In genomic region chr14:27361514-27361913, GRCm38 (mm10) we compare ENCODE assay signal across 26 mouse cellular contexts.
DNase-seq lines count a peak whose midpoint lies in the region; ATAC-seq and TF ChIP-seq lines count a peak whose summit lies in the region.
"Had no signal": no experiment of that assay in that cellular context is flagged by ENCODE, and none has a peak within 500 bp of the region (broad histone marks: within the 10 kb centered on the region; RNA-seq: fewer than 3 reads in every experiment).

No protein-coding gene starts in this region.

- peaks cover 6% of the 10 kb centered on the region; the same call in 1 of the 2 replicates for H3K4me1 ChIP-seq in hindbrain, embryonic 16.5 days (ENCODE audit: control insufficient read depth, insufficient read depth, low read depth, low read length)
- H3K4me1 ChIP-seq in hindbrain, embryonic 13.5 days (replicated peaks), result peaks cover 9% of the 10 kb centered on the region
- H3K4me1 ChIP-seq in limb, embryonic 12.5 days (replicated peaks), result peaks cover 59% of the 10 kb centered on the region
- peaks cover 16% of the 10 kb centered on the region; the same call in 1 of the 2 replicates for H3K4me1 ChIP-seq in limb, embryonic 10.5 days
- H3K4me1 ChIP-seq in ES-E14 (ENCODE audit: control insufficient read depth in 2 of 2, insufficient read depth in 2 of 2, low read length in 2 of 2, poor library complexity in 1 of 2), result peaks cover 3 to 14% of the 10 kb centered on the region in 2 experiments
- H3K4me1 ChIP-seq in olfactory bulb, adult 2 months (ENCODE audit: control insufficient read depth, insufficient read depth, low read length), result peaks cover 20% of the 10 kb centered on the region
- H3K4me1 ChIP-seq: embryonic facial prominence, embryonic 12.5 days; hindbrain, embryonic 12.5 days had no signal

- no peak for DNase-seq in limb, embryonic 10.5 days (ENCODE audit: low spot score)
- DNase-seq in ES-E14 (ENCODE audit: low read depth, low spot score), result no peak
- no peak for DNase-seq in adrenal gland, adult 8-10 months
- DNase-seq: adrenal gland, postnatal 14 days; B cell, adult 2 months; cerebellum, adult 11 months; cerebellum, adult 9-11 months; cerebellum, postnatal 25 days; embryo, embryonic 11 days; forebrain, postnatal 0 days; gastrocnemius, adult 2 months; gastrocnemius, postnatal 14 days; heart, adult 11 months; heart, postnatal 14 days; heart, postnatal 4 days had no signal

- no peaks in the 10 kb centered on the region for H3K9me3 ChIP-seq in hindbrain, embryonic 16.5 days (ENCODE audit: control insufficient read depth, low read length)
- H3K9me3 ChIP-seq in hindbrain, embryonic 13.5 days, result no peaks in the 10 kb centered on the region
- no peaks in the 10 kb centered on the region for H3K9me3 ChIP-seq in limb, embryonic 12.5 days
- no peaks in the 10 kb centered on the region for H3K9me3 ChIP-seq in limb, embryonic 10.5 days (replicated peaks)
- no peaks in the 10 kb centered on the region for H3K9me3 ChIP-seq in ES-E14 (ENCODE audit: control insufficient read depth, insufficient read depth, low read depth, low read length)
- H3K9me3 ChIP-seq: embryonic facial prominence, embryonic 12.5 days; embryonic facial prominence, embryonic 15.5 days; heart, embryonic 12.5 days; hindbrain, embryonic 12.5 days had no signal

- no peak overlapping the region for H3K9ac ChIP-seq in hindbrain, embryonic 16.5 days (ENCODE audit: low read depth, low read length)
- no peak overlapping the region for H3K9ac ChIP-seq in hindbrain, embryonic 13.5 days
- no peak overlapping the region for H3K9ac ChIP-seq in limb, embryonic 12.5 days (replicated peaks)
- no peak overlapping the region for H3K9ac ChIP-seq in ES-E14 (ENCODE audit: insufficient read depth, low read depth, low read length, poor library complexity, severe bottlenecking)
- H3K9ac ChIP-seq: embryonic facial prominence, embryonic 12.5 days; embryonic facial prominence, embryonic 15.5 days; forebrain, postnatal 0 days; heart, embryonic 12.5 days; hindbrain, embryonic 12.5 days had no signal

- no peaks in the 10 kb centered on the region for H3K36me3 ChIP-seq in hindbrain, embryonic 16.5 days (ENCODE audit: control insufficient read depth, insufficient read depth, low read length)
- H3K36me3 ChIP-seq in hindbrain, embryonic 13.5 days, result no peaks in the 10 kb centered on the region
- H3K36me3 ChIP-seq in limb, embryonic 12.5 days, result no peaks in the 10 kb centered on the region; the same call in 1 of the 2 replicates
- H3K36me3 ChIP-seq in limb, embryonic 10.5 days, result no peaks in the 10 kb centered on the region
- no peaks in the 10 kb centered on the region for H3K36me3 ChIP-seq in ES-E14 (ENCODE audit: control insufficient read depth, insufficient read depth, low read length, poor library complexity, severe bottlenecking)
- H3K36me3 ChIP-seq: embryonic facial prominence, embryonic 12.5 days; embryonic facial prominence, embryonic 15.5 days; heart, embryonic 12.5 days; hindbrain, embryonic 12.5 days had no signal

- no peaks in the 10 kb centered on the region for H3K27me3 ChIP-seq in hindbrain, embryonic 16.5 days (replicated peaks; ENCODE audit: control insufficient read depth, insufficient read depth, low read length)
- H3K27me3 ChIP-seq in hindbrain, embryonic 13.5 days, result no peaks in the 10 kb centered on the region
- no peaks in the 10 kb centered on the region for H3K27me3 ChIP-seq in limb, embryonic 12.5 days
- H3K27me3 ChIP-seq in limb, embryonic 10.5 days (ENCODE audit: low read depth, poor library complexity, severe bottlenecking), result no peaks in the 10 kb centered on the region
- H3K27me3 ChIP-seq: embryonic facial prominence, embryonic 12.5 days; embryonic facial prominence, embryonic 15.5 days; heart, embryonic 12.5 days; hindbrain, embryonic 12.5 days had no signal

- in situ Hi-C loops in ES-E14 (cut with MboI; ENCODE audit: low sequenced_read_pairs in 2 of 2, unreplicated experiment in 2 of 2), result no loop called here

- H3K4me3 ChIP-seq in hindbrain, embryonic 16.5 days (ENCODE audit: low read length), result no peak overlapping the region
- no peak overlapping the region for H3K4me3 ChIP-seq in hindbrain, embryonic 13.5 days
- H3K4me3 ChIP-seq in limb, embryonic 12.5 days (replicated peaks), result no peak overlapping the region
- H3K4me3 ChIP-seq in limb, embryonic 10.5 days, result no peak overlapping the region
- no peak overlapping the region for H3K4me3 ChIP-seq in ES-E14 (ENCODE audit: insufficient read depth in 1 of 2, low read depth in 1 of 2, low read length in 2 of 2, poor library complexity in 1 of 2, severe bottlenecking in 1 of 2)
- H3K4me3 ChIP-seq in olfactory bulb, adult 2 months (ENCODE audit: insufficient read depth, low read depth, low read length), result peak overlapping the region; percentile 33
- H3K4me3 ChIP-seq: embryonic facial prominence, embryonic 12.5 days; embryonic facial prominence, embryonic 15.5 days; gastrocnemius, adult 2 months; heart, embryonic 12.5 days; hindbrain, embryonic 12.5 days had no signal

- no peak overlapping the region for H3K27ac ChIP-seq in hindbrain, embryonic 16.5 days (ENCODE audit: low read depth, low read length)
- no peak overlapping the region for H3K27ac ChIP-seq in hindbrain, embryonic 13.5 days
- 0 out of 2 replicates have a peak overlapping the region, but pooled peaks have one; percentile 9 for H3K27ac ChIP-seq in limb, embryonic 12.5 days
- no peak overlapping the region for H3K27ac ChIP-seq in limb, embryonic 10.5 days
- no peak overlapping the region for H3K27ac ChIP-seq in ES-E14 (ENCODE audit: insufficient read depth, low read depth, low read length, poor library complexity, severe bottlenecking)
- peak overlapping the region; percentile 67 for H3K27ac ChIP-seq in olfactory bulb, adult 2 months (ENCODE audit: insufficient read depth, low read depth, low read length)
- H3K27ac ChIP-seq: embryonic facial prominence, embryonic 12.5 days; embryonic facial prominence, embryonic 15.5 days; gastrocnemius, adult 2 months; hindbrain, embryonic 12.5 days had no signal

- peak overlapping the region; percentile 10; the same call in 1 of the 2 replicates for H3K4me2 ChIP-seq in hindbrain, embryonic 16.5 days (ENCODE audit: low read length)
- no peak overlapping the region for H3K4me2 ChIP-seq in hindbrain, embryonic 13.5 days
- no peak overlapping the region for H3K4me2 ChIP-seq in limb, embryonic 12.5 days
- H3K4me2 ChIP-seq: embryonic facial prominence, embryonic 12.5 days; embryonic facial prominence, embryonic 15.5 days; heart, embryonic 12.5 days; hindbrain, embryonic 12.5 days had no signal

- no peak for ATAC-seq in hindbrain, embryonic 16.5 days
- ATAC-seq in hindbrain, embryonic 13.5 days (ENCODE audit: low FRiP score), result no peak
- no peak for ATAC-seq in limb, embryonic 12.5 days (ENCODE audit: insufficient number of reproducible peaks, insufficient read depth, low FRiP score, low TSS enrichment, low read depth)
- ATAC-seq: activated CD4-positive, CD25-positive, alpha-beta regulatory T cell, adult 4 months; forebrain, embryonic 14.5 days; forebrain, postnatal 0 days; intestine, postnatal 0 days had no signal

- no peak for TF ChIP-seq CTCF in olfactory bulb, adult 2 months (IDR thresholded peaks at IDR 0.05; ENCODE audit: insufficient read depth, low read depth, low read length)

- 62% methylated on average over 4 of the region's 4 CpGs for WGBS in hindbrain, embryonic 16.5 days
- 44% methylated on average over 4 of the region's 4 CpGs for WGBS in hindbrain, embryonic 13.5 days
- WGBS in limb, embryonic 12.5 days, result 76% methylated on average over 4 of the region's 4 CpGs
- WGBS in limb, embryonic 10.5 days, result 80% methylated on average over 4 of the region's 4 CpGs
- WGBS in olfactory bulb, adult 2 months, result 69% methylated on average over 4 of the region's 4 CpGs

- TF ChIP-seq POLR2A in olfactory bulb, adult 2 months (IDR thresholded peaks at IDR 0.05; ENCODE audit: insufficient read depth, low read depth, low read length), result no peak

TF ChIP-seq in ES-E14, 5 proteins besides CTCF, POLR2A, EP300 and RAD21:
- peak; percentile 90 for TF ChIP-seq MAFK (IDR thresholded peaks at IDR 0.05; ENCODE audit: insufficient read depth, low read depth, low read length)
- TF ChIP-seq ZNF384 (IDR thresholded peaks at IDR 0.05; ENCODE audit: low read depth, low read length), result no peak
- no peak for TF ChIP-seq ZC3H11A (IDR thresholded peaks at IDR 0.05; ENCODE audit: borderline replicate concordance, low read depth, low read length)
- TF ChIP-seq CHD2 (IDR thresholded peaks at IDR 0.05; ENCODE audit: low read depth, low read length), result no peak
TF ChIP-seq in ES-E14: peak in this region for 1.

Comparison
In these comparisons a context has a peak if more than half of its experiments do, and no peak if none do; other contexts are left out.
1. H3K27ac ChIP-seq: peak in limb, embryonic 12.5 days (single experiment) and olfactory bulb, adult 2 months (single experiment); none in hindbrain, embryonic 16.5 days (single experiment), hindbrain, embryonic 13.5 days (single experiment), limb, embryonic 10.5 days (single experiment) and ES-E14 (single experiment).